Mouse (Mus musculus) granulocyte monocyte progenitor cell, adult 5-6 weeks (primary cell): ENCODE data around the gene Mettl3. TPM values are rescaled to one million over a fixed set of nuclear protein-coding genes. Genes with fewer than 3 reads are reported as not detected.

Source experiments
- ATAC-seq: replicated peaks from 2 replicates; pipeline ENCODE4 v1.8.0; 2016; ENCODE audit warnings: mild to moderate bottlenecking, moderate TSS enrichment, inconsistent platforms; ENCODE audit not compliant: poor library complexity, severe bottlenecking
- total RNA-seq, 2 experiments: library from RNA; stranded (forward) in 1 of 2; stranded (reverse) in 1 of 2; fragments of 200-712, 200-1000 nt in 1 of 2; fragments of >200 nt in 1 of 2; fragmentation: Nextera tagmentation in 1 of 2; gene quantifications; 2 replicates each; pipeline ENCODE4 v1.2.3; 2014 to 2017

Mettl3 gene
- total RNA-seq, 2 experiments from 2014 or later = 33.7 to 47.6 TPM

- peak; percentile 53 for ATAC-seq
These were observed 9.2 kb downstream of the Mettl3 start for GRCm38 (mm10) chr14:52295558-52296264.

- ATAC-seq = no peak
These were observed 20.7 kb downstream of the Mettl3 start for GRCm38 (mm10) chr14:52284191-52284590.

DNA sequence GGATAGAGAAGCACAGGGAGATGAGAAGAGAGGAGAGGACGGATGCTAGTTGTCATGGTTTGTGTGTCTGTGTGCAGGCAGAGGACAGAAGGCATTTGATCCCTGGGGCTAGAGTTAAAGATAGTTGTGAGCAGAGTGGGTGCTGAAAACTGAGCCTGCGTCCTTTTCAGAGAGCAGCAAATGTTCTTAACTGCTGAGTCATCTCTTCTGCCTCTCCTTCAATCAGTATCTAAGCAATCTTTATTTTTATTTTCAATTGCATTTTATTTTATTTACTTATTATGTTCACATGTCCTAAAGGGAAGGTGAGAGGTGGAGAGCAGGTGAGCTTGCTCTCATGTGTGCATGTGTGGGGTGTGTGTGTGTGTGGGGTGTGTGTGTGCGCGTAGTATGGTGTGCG, 21.3 kb downstream of the Mettl3 start:
- no peak for ATAC-seq

DNA sequence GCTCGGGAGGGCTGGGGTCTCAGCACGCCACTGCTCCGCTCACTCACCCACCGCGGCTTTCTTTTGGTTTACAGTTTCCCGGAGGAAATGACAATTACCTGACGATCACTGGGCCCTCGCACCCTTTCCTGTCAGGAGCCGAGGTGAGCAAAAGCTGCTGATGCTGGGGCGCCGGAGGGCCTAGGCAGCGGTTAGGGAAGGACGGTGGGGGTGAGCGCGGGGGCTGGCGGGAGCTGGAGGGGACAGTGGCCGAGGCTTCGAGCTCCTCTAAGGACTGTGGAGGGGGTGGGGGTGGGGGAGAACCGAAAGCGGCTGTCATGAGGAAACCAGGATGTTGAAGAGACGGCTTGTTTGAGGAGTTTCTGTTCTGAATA, 25.2 kb downstream of the Mettl3 start:
- ATAC-seq = peak; percentile 43

DNA sequence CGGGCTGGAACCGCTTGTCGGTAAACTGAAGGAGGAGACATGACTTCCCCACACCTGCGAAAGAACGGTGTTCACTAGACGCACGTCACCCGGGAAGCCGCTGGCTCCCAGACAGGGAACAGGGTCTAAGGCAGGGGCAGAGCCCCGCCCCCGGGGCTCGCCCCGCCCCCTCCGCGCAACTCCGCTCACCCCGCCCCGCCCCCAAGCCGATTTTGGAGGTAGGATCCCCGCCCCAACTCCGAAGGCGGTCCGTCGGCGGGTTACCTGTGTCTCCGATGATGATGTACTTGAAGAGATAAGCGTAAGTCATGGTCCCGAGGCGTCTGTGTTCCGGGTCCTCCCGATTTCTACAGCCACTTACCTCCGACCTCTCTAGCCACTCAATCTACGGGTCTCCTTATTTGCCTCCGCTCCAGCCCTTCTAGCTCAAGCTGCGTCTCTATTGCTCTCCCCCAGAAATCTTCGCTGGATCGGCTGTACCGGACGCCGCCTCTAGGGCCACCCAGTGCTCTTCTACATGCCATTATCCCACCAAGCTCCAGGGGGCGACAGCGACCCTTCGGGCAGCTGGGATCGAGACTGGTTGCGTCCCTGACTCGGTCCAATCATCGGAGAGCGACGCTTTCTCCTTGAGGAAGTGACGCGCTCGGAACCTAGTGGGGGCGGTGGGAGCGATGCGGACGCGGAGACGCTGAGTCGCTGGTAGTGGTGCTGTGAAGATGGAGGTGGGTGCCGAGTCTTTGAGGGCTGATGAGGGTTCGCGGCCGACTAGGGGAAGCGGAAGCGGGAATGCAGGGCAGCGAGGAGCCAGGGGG, 25.8 kb downstream of the Mettl3 start, which contains the start of the genes Tox4 and Rab2b:
Tox4 (plus strand) TSS at position 215 of the 815 bp plus-strand sequence.
Rab2b (minus strand) TSS at position 614 of the 815 bp plus-strand sequence.
- ATAC-seq = peak; percentile 96

DNA sequence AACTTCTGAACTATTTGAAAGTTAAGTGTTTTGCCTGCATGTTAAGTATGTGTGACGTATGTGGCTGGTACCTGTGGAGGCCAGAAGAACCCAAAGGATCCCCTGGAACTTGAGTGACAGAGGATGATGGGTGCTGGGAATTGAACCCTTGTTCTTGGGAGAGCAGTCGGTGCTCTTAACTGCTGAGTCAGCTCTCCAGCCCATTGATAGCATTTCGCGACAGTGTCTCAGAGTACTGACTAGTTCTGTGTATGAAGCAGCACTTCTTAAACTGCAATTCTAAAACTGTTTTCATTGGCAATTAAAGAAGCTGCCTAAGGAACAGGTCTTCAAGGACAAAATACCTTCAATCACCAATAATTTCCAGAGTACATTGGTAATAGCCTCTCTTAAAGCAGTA, 27.7 kb downstream of the Mettl3 start:
- no peak for ATAC-seq

DNA sequence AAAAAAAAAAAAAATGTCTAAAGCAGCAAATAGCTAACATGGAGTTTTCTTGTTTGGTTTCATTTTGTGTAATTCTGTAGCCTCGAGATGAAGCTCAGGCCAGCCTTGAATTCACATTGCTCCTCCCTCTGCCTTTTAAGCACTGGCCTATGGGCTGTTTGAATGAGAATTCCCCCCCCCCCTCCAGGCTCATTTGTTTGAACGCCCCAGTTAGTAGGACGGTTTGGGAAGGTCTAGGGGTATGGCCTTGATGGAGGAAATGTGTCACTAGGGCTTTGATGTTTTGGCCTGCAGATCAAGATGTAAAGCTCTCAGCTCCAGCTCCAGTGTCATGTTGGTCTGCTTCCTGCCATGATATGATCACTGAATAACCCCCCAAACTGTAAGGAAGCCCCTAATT, 32.1 kb downstream of the Mettl3 start:
- ATAC-seq = no peak

DNA sequence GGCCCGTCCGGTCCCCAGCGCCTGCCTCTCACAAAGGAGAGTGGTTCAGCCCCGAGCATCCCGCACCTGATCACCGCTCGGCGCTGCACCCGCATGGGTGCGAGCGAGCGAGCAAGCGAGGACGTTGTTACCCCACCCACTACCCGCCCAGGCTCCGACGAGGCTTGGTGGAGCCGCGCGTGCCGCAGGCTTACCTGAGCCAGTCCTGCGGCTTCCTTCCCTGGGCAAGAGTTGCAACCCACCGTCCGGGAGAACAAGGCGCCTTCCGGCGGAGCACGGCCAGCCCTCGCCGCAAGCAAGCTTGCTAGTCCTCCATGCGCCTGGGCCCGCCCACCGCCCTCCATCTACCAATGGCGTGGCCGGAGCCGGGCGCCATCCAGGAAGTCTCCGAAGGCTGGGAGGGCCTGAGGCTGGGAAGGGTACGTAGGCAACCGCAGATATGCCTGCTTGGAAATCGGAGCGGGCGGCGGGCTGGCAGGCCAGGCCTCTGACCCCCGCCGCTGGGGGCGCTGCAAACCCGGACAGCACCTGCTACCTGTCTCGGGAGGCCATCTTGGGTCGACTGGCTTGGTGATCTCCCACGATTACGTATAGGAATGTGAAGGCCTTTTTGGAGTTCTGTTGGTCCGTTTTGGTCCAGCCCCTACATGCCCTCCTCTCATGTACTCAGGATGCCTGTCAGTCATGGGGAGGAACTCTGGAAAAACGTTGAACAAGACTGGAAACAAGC, 47.3 kb downstream of the Mettl3 start, which contains the start of gene Chd8:
Chd8 (minus strand) TSS at position 297 of the 730 bp plus-strand sequence.
- peak; percentile 97 for ATAC-seq

DNA sequence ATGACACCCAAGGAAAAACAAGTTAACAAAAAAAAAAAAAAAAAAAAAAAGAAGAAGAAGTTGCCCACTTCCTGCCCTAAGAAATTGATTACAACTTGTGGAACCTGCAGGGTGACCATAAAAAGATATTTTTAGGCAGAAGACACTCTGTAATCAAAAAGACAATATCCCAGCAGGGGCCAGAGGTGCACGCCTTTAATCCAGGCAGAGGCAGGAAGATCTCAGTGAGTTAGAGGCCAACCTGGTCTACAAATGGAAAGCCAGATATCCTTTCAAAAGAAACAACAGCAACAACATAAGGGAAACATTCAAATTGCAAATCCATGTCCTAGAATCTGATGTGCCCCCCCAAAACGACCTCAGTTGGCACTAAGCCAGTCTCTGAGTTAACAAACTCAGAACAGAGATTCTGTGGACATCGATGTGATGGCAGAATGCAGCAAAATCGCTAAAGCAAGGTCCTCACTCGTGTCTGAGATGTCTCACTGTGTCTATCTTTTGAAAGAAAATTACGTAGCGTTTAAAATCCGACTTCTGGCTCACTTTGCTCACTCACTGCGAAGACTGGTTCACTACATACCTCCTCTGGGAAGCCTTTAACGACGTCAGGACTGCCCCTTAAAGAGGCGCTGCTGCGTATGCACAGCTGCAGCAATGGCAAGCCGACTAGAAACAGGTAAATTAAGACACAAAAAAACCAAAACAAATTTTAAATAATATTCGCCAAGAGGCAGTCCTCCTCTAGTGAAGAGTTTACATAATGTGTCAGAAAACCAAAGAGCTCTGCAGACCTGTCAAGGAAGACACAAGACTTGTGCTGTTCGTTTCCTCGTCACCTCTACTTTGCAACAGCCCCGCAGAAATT, 48.4 kb downstream of the Mettl3 start:
- ATAC-seq = no peak

DNA sequence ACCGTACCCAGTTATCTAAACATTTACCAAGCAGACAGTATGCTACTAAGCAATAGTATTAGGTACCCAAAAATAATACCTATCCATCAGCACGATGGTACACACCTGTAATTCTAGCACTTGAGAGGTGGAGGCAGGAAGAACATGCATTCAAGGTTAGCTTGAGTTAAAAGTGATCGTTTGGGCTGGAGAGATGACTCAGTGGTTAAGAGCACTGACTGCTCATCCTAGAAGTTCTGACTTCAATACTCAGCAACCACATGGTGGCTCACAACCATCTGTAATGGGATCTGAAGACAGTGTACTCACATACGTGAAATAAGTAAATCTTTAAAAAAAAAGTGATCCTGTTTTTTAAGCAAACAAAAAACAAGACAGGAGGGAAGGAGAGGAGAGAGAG, 58.8 kb downstream of the Mettl3 start:
- no peak for ATAC-seq

Other genes with a start within 250 kb of the Mettl3 start
- gene Hnrnpc, start 201.1 kb downstream of the Mettl3 start, total RNA-seq (2014; fragmentation: Nextera tagmentation) = 362 and 404 TPM in 2 replicates
- 637 and 667 TPM in 2 replicates for gene Hnrnpc, start 201.1 kb downstream of the Mettl3 start, total RNA-seq (2017)
- 7.4 and 10.8 TPM in 2 replicates for gene Rpgrip1, start 194.4 kb downstream of the Mettl3 start, total RNA-seq (2014; fragmentation: Nextera tagmentation)
- gene Rpgrip1, start 194.4 kb downstream of the Mettl3 start, total RNA-seq (2017) = 4.5 and 4.8 TPM in 2 replicates
- 91.5 and 98.8 TPM in 2 replicates for gene Supt16, start 107.7 kb downstream of the Mettl3 start, total RNA-seq (2014; fragmentation: Nextera tagmentation)
- gene Supt16, start 107.7 kb downstream of the Mettl3 start, total RNA-seq (2017) = 229 and 242 TPM in 2 replicates
- 71.1 and 96.4 TPM in 2 replicates for gene Chd8, start 47.3 kb downstream of the Mettl3 start, total RNA-seq (2014; fragmentation: Nextera tagmentation)
- 60.1 and 63.5 TPM in 2 replicates for gene Chd8, start 47.3 kb downstream of the Mettl3 start, total RNA-seq (2017)
- gene Tox4, start 26.0 kb downstream of the Mettl3 start, total RNA-seq (2014; fragmentation: Nextera tagmentation) = 44.1 and 47.1 TPM in 2 replicates
- 43.1 and 45.9 TPM in 2 replicates for gene Tox4, start 26.0 kb downstream of the Mettl3 start, total RNA-seq (2017)
- 10.5 and 21.9 TPM in 2 replicates for gene Rab2b, start 25.6 kb downstream of the Mettl3 start, total RNA-seq (2014; fragmentation: Nextera tagmentation)
- 4.1 and 8.7 TPM in 2 replicates for gene Rab2b, start 25.6 kb downstream of the Mettl3 start, total RNA-seq (2017)
- gene Sall2, start 23.6 kb upstream of the Mettl3 start, total RNA-seq (2014; fragmentation: Nextera tagmentation) = 0.45 TPM in 1 of 2 replicates, not detected in the other
- gene Sall2, start 23.6 kb upstream of the Mettl3 start, total RNA-seq (2017) = 0.39 and 0.46 TPM in 2 replicates
- not detected in 2 replicates for gene Olfr1513, start 51.3 kb upstream of the Mettl3 start, total RNA-seq (2014; fragmentation: Nextera tagmentation)
- not detected in 2 replicates for gene Olfr1513, start 51.3 kb upstream of the Mettl3 start, total RNA-seq (2017)
- not detected in 2 replicates for gene Olfr1512, start 74.0 kb upstream of the Mettl3 start, total RNA-seq (2014; fragmentation: Nextera tagmentation)
- gene Olfr1512, start 74.0 kb upstream of the Mettl3 start, total RNA-seq (2017) = not detected in 2 replicates
- not detected in 2 replicates for gene Olfr1511, start 92.3 kb upstream of the Mettl3 start, total RNA-seq (2014; fragmentation: Nextera tagmentation)
- not detected in 2 replicates for gene Olfr1511, start 92.3 kb upstream of the Mettl3 start, total RNA-seq (2017)
- gene Olfr1510, start 109.2 kb upstream of the Mettl3 start, total RNA-seq (2014; fragmentation: Nextera tagmentation) = not detected in 2 replicates
- not detected in 2 replicates for gene Olfr1510, start 109.2 kb upstream of the Mettl3 start, total RNA-seq (2017)
- gene Olfr1509, start 137.9 kb upstream of the Mettl3 start, total RNA-seq (2014; fragmentation: Nextera tagmentation) = not detected in 2 replicates
- not detected in 2 replicates for gene Olfr1509, start 137.9 kb upstream of the Mettl3 start, total RNA-seq (2017)
- not detected in 2 replicates for gene Olfr1508, start 162.4 kb upstream of the Mettl3 start, total RNA-seq (2014; fragmentation: Nextera tagmentation)
- gene Olfr1508, start 162.4 kb upstream of the Mettl3 start, total RNA-seq (2017) = not detected in 2 replicates
- not detected in 2 replicates for gene Olfr1507, start 190.6 kb upstream of the Mettl3 start, total RNA-seq (2014; fragmentation: Nextera tagmentation)
- not detected in 2 replicates for gene Olfr1507, start 190.6 kb upstream of the Mettl3 start, total RNA-seq (2017)